Mouse (Mus musculus): ENCODE data around the gene Phldb3.
"Not testable (repeated sequence)": the region's sequence is repeated elsewhere in the genome, so short reads cannot be mapped to it uniquely, and the experiment has no call there.

Phldb3 gene

GRCm38 (mm10) chr7:24594309-24594803, 16.2 kb upstream of the Phldb3 start:
- DNase-seq (ENCODE audit: low read depth, low spot score), result no peak

GRCm38 (mm10) chr7:24595464-24595863, 15.1 kb upstream of the Phldb3 start:
- DNase-seq (ENCODE audit: low read depth, low spot score), result no peak

DNA sequence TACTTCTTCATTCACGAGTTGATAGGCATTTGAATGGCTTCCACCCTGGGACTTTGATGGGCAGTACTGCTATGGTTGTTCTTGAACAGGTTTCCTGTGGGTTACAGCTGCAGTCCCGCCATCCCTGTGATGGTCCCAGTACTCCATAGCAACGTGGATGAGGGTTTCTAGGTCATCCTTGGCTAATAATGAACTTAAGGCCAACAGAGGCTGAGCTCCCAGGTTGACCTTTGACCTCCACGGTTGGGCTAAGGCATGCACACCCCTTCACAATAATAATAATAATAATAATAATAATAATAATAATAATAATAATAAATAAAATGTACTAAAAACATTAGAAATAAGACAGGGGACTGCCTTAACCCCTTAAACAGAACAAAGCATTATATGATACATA, 12.4 kb upstream of the Phldb3 start:
- no peak for DNase-seq (ENCODE audit: low read depth, low spot score)

DNA sequence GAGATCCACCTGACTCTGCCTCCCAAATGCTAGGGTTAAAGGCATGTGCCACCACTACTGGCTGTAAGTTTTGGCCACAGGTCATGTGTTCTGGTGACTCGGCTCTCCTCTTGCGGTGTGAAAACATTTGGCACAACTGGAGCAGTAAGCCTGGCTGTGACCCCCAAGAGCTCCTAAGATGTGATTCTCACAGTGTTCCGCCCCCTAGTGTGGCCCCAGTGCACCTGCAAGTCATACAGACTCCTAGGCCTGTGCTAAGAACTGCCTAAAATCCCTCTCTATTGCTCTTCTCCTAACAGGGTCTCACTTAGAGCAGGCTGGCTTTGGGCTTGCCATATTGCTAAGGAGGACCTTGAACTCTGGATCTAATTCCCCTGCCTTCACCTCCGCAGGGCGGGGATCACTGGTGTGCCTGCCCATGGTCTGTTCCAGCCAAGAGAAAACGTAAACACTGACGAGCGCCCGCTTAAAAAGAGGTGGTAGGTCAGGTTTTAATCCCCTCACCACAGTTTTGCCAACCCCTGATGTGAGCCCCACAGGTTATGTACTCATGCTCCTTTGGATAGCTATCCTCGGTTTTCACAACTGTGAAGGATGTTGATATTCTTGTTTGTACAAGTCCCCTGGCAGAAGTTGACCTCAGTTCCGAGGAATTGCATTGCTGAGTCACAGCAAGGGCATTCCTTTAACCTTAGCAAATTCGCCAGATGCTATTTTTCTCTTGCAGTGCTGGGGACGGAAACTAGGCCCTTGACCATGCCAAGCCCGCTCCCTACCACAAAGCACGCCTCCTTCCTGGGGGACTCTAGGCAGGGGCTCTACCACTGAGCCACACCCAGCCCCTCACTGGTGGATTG, 11.1 kb upstream of the Phldb3 start:
- no peak for DNase-seq (ENCODE audit: low read depth, low spot score)

- DNase-seq (ENCODE audit: low read depth, low spot score), result peak; percentile 84
These were observed 9.5 kb upstream of the Phldb3 start for GRCm38 (mm10) chr7:24600941-24601597.

GRCm38 (mm10) chr7:24605561-24605960, 5.0 kb upstream of the Phldb3 start:
- no peak for DNase-seq (ENCODE audit: low read depth, low spot score)

GRCm38 (mm10) chr7:24606046-24606445, 4.5 kb upstream of the Phldb3 start:
- no peak for DNase-seq (ENCODE audit: low read depth, low spot score)

DNA sequence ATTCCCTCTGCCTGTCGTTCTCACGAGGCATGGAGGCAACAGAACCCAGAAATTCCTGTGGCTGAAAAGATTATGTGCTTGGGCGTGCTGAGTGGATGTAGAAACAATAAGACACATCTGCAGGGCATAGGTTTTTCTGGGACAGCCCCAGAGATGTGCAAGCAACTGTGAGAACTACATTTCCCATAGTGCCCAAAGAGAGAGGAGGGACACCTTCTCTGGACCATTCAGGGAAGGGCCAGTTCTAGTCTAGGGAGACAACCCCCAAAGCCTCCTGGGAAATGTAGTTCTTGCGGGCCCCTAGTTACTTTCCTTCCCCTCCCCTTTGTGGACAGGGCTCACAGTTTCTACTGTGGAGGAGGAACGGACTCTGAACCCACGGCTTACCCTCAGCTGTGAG, 2.5 kb upstream of the Phldb3 start:
- no peak for DNase-seq (ENCODE audit: low read depth, low spot score)

DNA sequence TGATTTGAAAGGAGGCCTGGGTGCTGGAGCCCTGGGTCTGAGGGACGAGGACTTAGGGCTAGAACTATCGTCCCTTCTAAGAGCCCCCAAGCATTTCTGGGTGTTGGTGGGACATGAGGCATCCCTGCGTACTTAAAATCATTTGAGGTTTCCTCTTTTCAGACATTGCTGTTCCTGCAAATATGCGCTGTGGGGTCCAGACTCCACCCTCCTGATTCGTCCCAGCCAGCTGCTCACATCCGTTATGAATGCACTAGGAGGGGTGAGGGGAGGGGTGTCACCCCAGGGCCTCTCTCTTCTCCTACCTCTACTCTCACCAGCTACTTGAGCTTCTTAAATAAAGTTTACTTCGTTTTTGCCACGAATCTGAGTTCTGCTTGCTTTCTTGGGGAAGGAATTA, 2.0 kb upstream of the Phldb3 start:
- DNase-seq (ENCODE audit: low read depth, low spot score), result no peak

DNA sequence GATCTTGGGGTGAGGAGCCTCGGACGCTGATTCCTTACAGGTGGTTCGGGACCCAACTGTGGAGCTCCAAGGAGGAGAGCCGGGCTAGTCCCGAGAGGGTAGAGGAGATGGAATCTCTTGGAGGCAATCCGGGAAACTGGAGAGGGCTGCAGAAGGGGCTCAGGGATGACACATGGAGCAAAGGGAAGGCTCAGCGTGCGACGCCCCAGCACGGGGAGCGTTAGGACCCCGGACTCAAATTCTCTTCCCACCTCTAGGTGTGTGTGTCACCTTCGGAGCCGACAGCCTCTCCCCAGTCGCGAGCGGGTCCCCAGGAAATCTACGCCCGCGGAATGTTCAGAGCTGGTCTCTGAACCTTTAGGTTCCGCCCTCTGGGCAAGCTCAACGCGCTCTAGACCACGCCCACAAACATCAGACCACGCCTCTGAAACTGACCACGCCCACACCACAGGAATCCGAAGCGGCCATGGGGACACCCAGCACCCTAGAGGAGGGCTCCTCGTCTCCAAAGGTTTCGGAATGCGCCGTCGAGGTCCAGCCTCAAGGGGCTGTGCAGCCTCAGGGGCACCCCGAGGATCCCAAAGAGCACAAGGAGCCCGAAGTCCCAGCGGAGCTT, 424 bp downstream of the Phldb3 start:
- no peak for DNase-seq (ENCODE audit: low read depth, low spot score)

- DNase-seq (ENCODE audit: low read depth, low spot score), result no peak
These were observed 1.1 kb downstream of the Phldb3 start for GRCm38 (mm10) chr7:24611709-24612108.

DNA sequence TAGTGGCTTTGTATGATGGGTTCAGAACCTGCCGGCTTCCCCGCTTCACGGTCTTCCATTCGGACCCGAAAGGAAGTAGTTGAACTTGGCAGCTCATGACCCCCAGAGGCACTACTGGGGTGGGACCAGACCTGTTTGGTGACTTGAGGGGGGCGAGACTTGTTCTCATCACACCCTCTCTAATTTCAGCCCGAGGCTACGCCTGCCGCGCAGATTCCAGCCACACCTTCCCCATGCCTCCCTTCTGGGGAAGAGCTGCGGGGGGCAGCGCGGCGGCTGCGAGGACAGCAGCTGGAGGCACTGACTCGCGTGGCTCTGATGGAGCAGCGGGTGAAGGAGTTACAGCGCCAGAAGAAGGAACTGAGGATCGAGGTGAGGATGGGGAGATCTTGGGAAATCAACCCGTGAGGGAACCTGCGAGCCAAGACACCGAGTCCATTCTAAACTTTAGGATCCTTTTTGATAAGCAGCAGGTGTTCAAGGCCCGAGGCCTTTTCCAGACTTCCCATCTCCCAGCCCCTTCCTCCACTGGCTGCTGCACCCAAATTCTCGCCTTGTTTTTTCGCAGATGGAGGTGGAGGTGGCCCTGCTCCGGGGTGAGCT, 1.8 kb downstream of the Phldb3 start:
- no peak for DNase-seq (ENCODE audit: low read depth, low spot score)

DNA sequence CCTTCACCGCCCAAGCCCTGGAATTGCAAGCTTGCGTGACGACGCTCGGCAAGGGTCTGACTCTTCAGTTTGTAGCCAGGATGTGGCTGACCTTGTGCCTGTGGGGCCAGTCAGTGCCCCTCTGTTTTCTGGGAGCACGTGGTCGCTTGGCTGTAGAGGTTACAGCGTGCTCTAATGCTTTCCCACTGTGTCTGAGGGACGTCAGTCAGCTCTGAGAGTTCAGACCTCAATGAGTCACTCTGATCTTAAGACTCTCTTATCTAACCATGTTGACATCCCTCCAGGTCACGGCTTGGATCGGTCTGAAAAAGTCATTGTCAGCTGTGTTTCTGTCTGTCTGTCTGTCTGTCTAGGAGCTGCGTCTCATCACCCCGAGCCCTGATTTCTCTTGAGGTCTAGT, 4.3 kb downstream of the Phldb3 start:
- DNase-seq (ENCODE audit: low read depth, low spot score), result no peak

GRCm38 (mm10) chr7:24617763-24618162, 7.2 kb downstream of the Phldb3 start:
- no peak for DNase-seq (ENCODE audit: low read depth, low spot score)

- DNase-seq (ENCODE audit: low read depth, low spot score), result not testable (repeated sequence)
These were observed 7.8 kb downstream of the Phldb3 start for GRCm38 (mm10) chr7:24618374-24618773.

- DNase-seq (ENCODE audit: low read depth, low spot score), result no peak
These were observed 9.3 kb downstream of the Phldb3 start for GRCm38 (mm10) chr7:24619671-24620397.

- no peak for DNase-seq (ENCODE audit: low read depth, low spot score)
These were observed 10.6 kb downstream of the Phldb3 start for GRCm38 (mm10) chr7:24621193-24621592.

- no peak for DNase-seq (ENCODE audit: low read depth, low spot score)
These were observed 12.4 kb downstream of the Phldb3 start for GRCm38 (mm10) chr7:24622967-24623366.

GRCm38 (mm10) chr7:24628685-24629610, 18.4 kb downstream of the Phldb3 start:
- DNase-seq (ENCODE audit: low read depth, low spot score), result no peak

- DNase-seq (ENCODE audit: low read depth, low spot score), result no peak
These were observed 19.1 kb downstream of the Phldb3 start for GRCm38 (mm10) chr7:24629672-24630071.

Data from brain, embryonic 18.5 days (tissue).